Mouse (Mus musculus): ENCODE results near the gene Prune2. TPM values are rescaled to one million over a fixed set of nuclear protein-coding genes. Genes with fewer than 3 reads are reported as not detected.
"Not testable (repeated sequence)": the region's sequence is repeated elsewhere in the genome, so short reads cannot be mapped to it uniquely, and the experiment has no call there.

Gene Prune2
- total RNA-seq, 2 experiments from 2014 or later = not detected

- no peak for ATAC-seq (replicated peaks; ENCODE audit: low FRiP score, poor library complexity, severe bottlenecking)
These were observed 210.4 kb downstream of the Prune2 start for GRCm38 (mm10) chr19:17166288-17166687.

GRCm38 (mm10) chr19:17168186-17168585, 212.3 kb downstream of the Prune2 start:
- ATAC-seq (replicated peaks; ENCODE audit: low FRiP score, poor library complexity, severe bottlenecking) = no peak

GRCm38 (mm10) chr19:17169746-17170145, 213.8 kb downstream of the Prune2 start:
- ATAC-seq (replicated peaks; ENCODE audit: low FRiP score, poor library complexity, severe bottlenecking) = no peak

GRCm38 (mm10) chr19:17174501-17174900, 218.6 kb downstream of the Prune2 start:
- ATAC-seq (replicated peaks; ENCODE audit: low FRiP score, poor library complexity, severe bottlenecking) = not testable (repeated sequence)

GRCm38 (mm10) chr19:17180506-17180905, 224.6 kb downstream of the Prune2 start:
- ATAC-seq (replicated peaks; ENCODE audit: low FRiP score, poor library complexity, severe bottlenecking) = no peak

- ATAC-seq (replicated peaks; ENCODE audit: low FRiP score, poor library complexity, severe bottlenecking) = no peak
These were observed 238.8 kb downstream of the Prune2 start for GRCm38 (mm10) chr19:17194730-17195129.

- ATAC-seq (replicated peaks; ENCODE audit: low FRiP score, poor library complexity, severe bottlenecking) = no peak
These were observed 243.1 kb downstream of the Prune2 start for GRCm38 (mm10) chr19:17199059-17199458.

- ATAC-seq (replicated peaks; ENCODE audit: low FRiP score, poor library complexity, severe bottlenecking) = no peak
These were observed 251.2 kb downstream of the Prune2 start for GRCm38 (mm10) chr19:17207141-17207540.

GRCm38 (mm10) chr19:17210541-17210940, 254.6 kb downstream of the Prune2 start:
- ATAC-seq (replicated peaks; ENCODE audit: low FRiP score, poor library complexity, severe bottlenecking) = no peak

GRCm38 (mm10) chr19:17214896-17215520, 259.1 kb downstream of the Prune2 start:
- ATAC-seq (replicated peaks; ENCODE audit: low FRiP score, poor library complexity, severe bottlenecking) = no peak

- no peak for ATAC-seq (replicated peaks; ENCODE audit: low FRiP score, poor library complexity, severe bottlenecking)
These were observed 262.3 kb downstream of the Prune2 start for GRCm38 (mm10) chr19:17218195-17218594.

GRCm38 (mm10) chr19:17223801-17224200, 267.9 kb downstream of the Prune2 start:
- no peak for ATAC-seq (replicated peaks; ENCODE audit: low FRiP score, poor library complexity, severe bottlenecking)

- ATAC-seq (replicated peaks; ENCODE audit: low FRiP score, poor library complexity, severe bottlenecking) = no peak
These were observed 269.7 kb downstream of the Prune2 start for GRCm38 (mm10) chr19:17225570-17226083.

- ATAC-seq (replicated peaks; ENCODE audit: low FRiP score, poor library complexity, severe bottlenecking) = no peak
These were observed 270.2 kb downstream of the Prune2 start for GRCm38 (mm10) chr19:17226096-17226495.

GRCm38 (mm10) chr19:17230013-17230412, 274.1 kb downstream of the Prune2 start:
- no peak for ATAC-seq (replicated peaks; ENCODE audit: low FRiP score, poor library complexity, severe bottlenecking)

- no peak for ATAC-seq (replicated peaks; ENCODE audit: low FRiP score, poor library complexity, severe bottlenecking)
These were observed 282.6 kb downstream of the Prune2 start for GRCm38 (mm10) chr19:17238471-17238870.

- no peak for ATAC-seq (replicated peaks; ENCODE audit: low FRiP score, poor library complexity, severe bottlenecking)
These were observed 284.5 kb downstream of the Prune2 start for GRCm38 (mm10) chr19:17240170-17241077.

GRCm38 (mm10) chr19:17241206-17241605, 285.3 kb downstream of the Prune2 start:
- ATAC-seq (replicated peaks; ENCODE audit: low FRiP score, poor library complexity, severe bottlenecking) = no peak

- no peak for ATAC-seq (replicated peaks; ENCODE audit: low FRiP score, poor library complexity, severe bottlenecking)
These were observed 287.0 kb downstream of the Prune2 start for GRCm38 (mm10) chr19:17242962-17243361.

GRCm38 (mm10) chr19:17244544-17244943, 288.6 kb downstream of the Prune2 start:
- ATAC-seq (replicated peaks; ENCODE audit: low FRiP score, poor library complexity, severe bottlenecking) = no peak
